Mouse (Mus musculus): Measurements from ENCODE around the gene Cd300ld4. TPM values are rescaled to one million over a fixed set of nuclear protein-coding genes. Genes with fewer than 3 reads are reported as not detected.

The Cd300ld4 gene
- polyA plus RNA-seq, 1 experiment from 2014 or later, result not detected

GRCm38 (mm10) chr11:115001474-115002040 lies 25.3 kb downstream of the Cd300ld4 start, which contains the start of gene Cd300c2:
Gene Cd300c2, minus strand, starts transcription at chr11:115001880.
- Histone ChIP-seq H3K4me3 (ENCODE audit: low read depth, low read length) (no peak within 1 kb of the TSS), H3K27me3 (ENCODE audit: control insufficient read depth, insufficient read depth, low read length) (no peaks in the 10 kb centered on the region), H3K4me1 (replicated peaks; ENCODE audit: control insufficient read depth, insufficient read depth, low read length) (no peaks in the 10 kb centered on the region), H3K27ac (ENCODE audit: low read depth, low read length) (no peak within 1 kb of the TSS), H3K9me3 (ENCODE audit: control insufficient read depth, low read length) (no peaks in the 10 kb centered on the region), H3K36me3 (ENCODE audit: control insufficient read depth, insufficient read depth, low read length) (no peaks in the 10 kb centered on the region), H3K4me2 (replicated peaks; ENCODE audit: low read depth, low read length) (no peak within 1 kb of the TSS), H3K9ac (ENCODE audit: low read depth, low read length) (no peak within 1 kb of the TSS)
- ATAC-seq (ENCODE audit: low FRiP score), result no peak
- WGBS, result 82% methylated on average over 7 of the region's 7 CpGs
- no peak for DNase-seq (ENCODE audit: low spot score)

GRCm38 (mm10) chr11:114989793-114990192 lies 37.0 kb downstream of the Cd300ld4 start, which contains the start of gene Cd300ld:
Gene Cd300ld, minus strand, starts transcription at chr11:114989922.
- H3K36me3 ChIP-seq (ENCODE audit: control insufficient read depth, insufficient read depth, low read length), result no peaks in the 10 kb centered on the region
- no peak within 1 kb of the TSS for H3K9ac ChIP-seq (ENCODE audit: low read depth, low read length)
- no peaks in the 10 kb centered on the region for H3K9me3 ChIP-seq (ENCODE audit: control insufficient read depth, low read length)
- H3K4me3 ChIP-seq (ENCODE audit: low read depth, low read length), result no peak within 1 kb of the TSS
- H3K27me3 ChIP-seq (ENCODE audit: control insufficient read depth, insufficient read depth, low read length), result no peaks in the 10 kb centered on the region
- no peak within 1 kb of the TSS for H3K27ac ChIP-seq (ENCODE audit: low read depth, low read length)
- DNase-seq (ENCODE audit: low spot score) (no peak), ATAC-seq (ENCODE audit: low FRiP score) (no peak)
- 85% methylated on average over 4 of the region's 4 CpGs for WGBS
- H3K4me1 ChIP-seq (replicated peaks; ENCODE audit: control insufficient read depth, insufficient read depth, low read length), result no peaks in the 10 kb centered on the region
- no peak within 1 kb of the TSS for H3K4me2 ChIP-seq (replicated peaks; ENCODE audit: low read depth, low read length)

- Histone ChIP-seq H3K9me3 (ENCODE audit: control insufficient read depth, low read length) (no peaks in the 10 kb centered on the region), H3K4me2 (replicated peaks; ENCODE audit: low read depth, low read length) (no peak overlapping the region), H3K27me3 (ENCODE audit: control insufficient read depth, insufficient read depth, low read length) (no peaks in the 10 kb centered on the region), H3K4me3 (ENCODE audit: low read depth, low read length) (no peak overlapping the region), H3K4me1 (replicated peaks; ENCODE audit: control insufficient read depth, insufficient read depth, low read length) (no peaks in the 10 kb centered on the region), H3K27ac (ENCODE audit: low read depth, low read length) (no peak overlapping the region), H3K36me3 (ENCODE audit: control insufficient read depth, insufficient read depth, low read length) (no peaks in the 10 kb centered on the region), H3K9ac (ENCODE audit: low read depth, low read length) (no peak overlapping the region)
- ATAC-seq (ENCODE audit: low FRiP score) (no peak), DNase-seq (ENCODE audit: low spot score) (no peak)
- 66% methylated on average over 4 of the region's 4 CpGs for WGBS
Measured at GRCm38 (mm10) chr11:114981866-114982265, 44.9 kb downstream of the Cd300ld4 start.

GRCm38 (mm10) chr11:114972726-114973125 lies 54.1 kb downstream of the Cd300ld4 start:
- Histone ChIP-seq H3K4me1 (replicated peaks; ENCODE audit: control insufficient read depth, insufficient read depth, low read length) (no peaks in the 10 kb centered on the region), H3K27me3 (ENCODE audit: control insufficient read depth, insufficient read depth, low read length) (no peaks in the 10 kb centered on the region), H3K9me3 (ENCODE audit: control insufficient read depth, low read length) (no peaks in the 10 kb centered on the region), H3K4me2 (replicated peaks; ENCODE audit: low read depth, low read length) (no peak overlapping the region), H3K36me3 (ENCODE audit: control insufficient read depth, insufficient read depth, low read length) (no peaks in the 10 kb centered on the region), H3K9ac (ENCODE audit: low read depth, low read length) (no peak overlapping the region), H3K27ac (ENCODE audit: low read depth, low read length) (no peak overlapping the region), H3K4me3 (ENCODE audit: low read depth, low read length) (no peak overlapping the region)
- ATAC-seq (ENCODE audit: low FRiP score) (no peak), DNase-seq (ENCODE audit: low spot score) (no peak)
- WGBS, result 91% methylated on average over 10 of the region's 10 CpGs

Other genes starting within 250 kb of the Cd300ld4 start
- 39.2 and 46.2 TPM in 2 replicates for gene Btbd17, start 231.1 kb downstream of the Cd300ld4 start, polyA plus RNA-seq (2014; fragmentation: Nextera tagmentation; extraction: Ambion mirVana)
- 0.20 and 0.45 TPM in 2 replicates for gene Gpr142, start 228.1 kb downstream of the Cd300ld4 start, polyA plus RNA-seq (2014; fragmentation: Nextera tagmentation; extraction: Ambion mirVana)
- gene Gprc5c, start 175.9 kb downstream of the Cd300ld4 start, polyA plus RNA-seq (2014; fragmentation: Nextera tagmentation; extraction: Ambion mirVana), result 17.7 and 18.3 TPM in 2 replicates
- 0.92 and 1.0 TPM in 2 replicates for gene Cd300a, start 137.0 kb downstream of the Cd300ld4 start, polyA plus RNA-seq (2014; fragmentation: Nextera tagmentation; extraction: Ambion mirVana)
- 0.06 and 0.22 TPM in 2 replicates for gene Cd300lb, start 92.6 kb downstream of the Cd300ld4 start, polyA plus RNA-seq (2014; fragmentation: Nextera tagmentation; extraction: Ambion mirVana)
- not detected in 2 replicates for gene Cd300c, start 57.9 kb downstream of the Cd300ld4 start, polyA plus RNA-seq (2014; fragmentation: Nextera tagmentation; extraction: Ambion mirVana)
- 0.13 and 0.25 TPM in 2 replicates for gene Cd300ld, start 37.1 kb downstream of the Cd300ld4 start, polyA plus RNA-seq (2014; fragmentation: Nextera tagmentation; extraction: Ambion mirVana)
- 1.1 and 1.2 TPM in 2 replicates for gene Cd300c2, start 25.1 kb downstream of the Cd300ld4 start, polyA plus RNA-seq (2014; fragmentation: Nextera tagmentation; extraction: Ambion mirVana)
- gene Cd300ld2, start 10.8 kb downstream of the Cd300ld4 start, polyA plus RNA-seq (2014; fragmentation: Nextera tagmentation; extraction: Ambion mirVana), result not detected in 2 replicates
- gene Cd300ld5, start 10.8 kb upstream of the Cd300ld4 start, polyA plus RNA-seq (2014; fragmentation: Nextera tagmentation; extraction: Ambion mirVana), result not detected in 2 replicates
- gene Cd300ld3, start 21.4 kb upstream of the Cd300ld4 start, polyA plus RNA-seq (2014; fragmentation: Nextera tagmentation; extraction: Ambion mirVana), result not detected in 2 replicates
- not detected in 2 replicates for gene Cd300e, start 35.2 kb upstream of the Cd300ld4 start, polyA plus RNA-seq (2014; fragmentation: Nextera tagmentation; extraction: Ambion mirVana)
- 0.42 and 0.85 TPM in 2 replicates for gene Rab37, start 64.4 kb upstream of the Cd300ld4 start, polyA plus RNA-seq (2014; fragmentation: Nextera tagmentation; extraction: Ambion mirVana)
- gene Cd300lf, start 107.0 kb upstream of the Cd300ld4 start, polyA plus RNA-seq (2014; fragmentation: Nextera tagmentation; extraction: Ambion mirVana), result 0.22 TPM in 1 of 2 replicates, not detected in the other
- 29.5 and 33.7 TPM in 2 replicates for gene Slc9a3r1, start 136.3 kb upstream of the Cd300ld4 start, polyA plus RNA-seq (2014; fragmentation: Nextera tagmentation; extraction: Ambion mirVana)
- gene Tmem104, start 160.5 kb upstream of the Cd300ld4 start, polyA plus RNA-seq (2014; fragmentation: Nextera tagmentation; extraction: Ambion mirVana), result 7.2 and 7.3 TPM in 2 replicates
- gene Nat9, start 160.8 kb upstream of the Cd300ld4 start, polyA plus RNA-seq (2014; fragmentation: Nextera tagmentation; extraction: Ambion mirVana), result 19.5 and 20.1 TPM in 2 replicates
- gene Grin2c, start 240.2 kb upstream of the Cd300ld4 start, polyA plus RNA-seq (2014; fragmentation: Nextera tagmentation; extraction: Ambion mirVana), result 0.25 and 0.43 TPM in 2 replicates